Mouse (Mus musculus) left cerebral cortex, adult 2 months (tissue): Measurements from ENCODE around the gene Rasgef1b. TPM values are rescaled to one million over a fixed set of nuclear protein-coding genes. Genes with fewer than 3 reads are reported as not detected.

Experiments
- DNase-seq, 2 experiments: peaks; one replicate each; pipeline ENCODE4 v3.0.0; 2021 to 2022; ENCODE audit warnings: low spot score in 2 of 2, mixed read lengths in 1 of 2; ENCODE audit errors: extremely low spot score in 1 of 2
- H3K27ac ChIP-seq: fragments of 200-600 bp; 2 replicates; pipeline ENCODE4 v1.8.1; 2022
- H3K4me3 ChIP-seq: fragments of 200-600 bp; 2 replicates; pipeline ENCODE4 v1.8.1; 2022
- CTCF ChIP-seq: fragments of 200-600 bp; IDR thresholded peaks from 2 replicates; pipeline ENCODE4 v1.8.1; 2022; ENCODE audit warnings: antibody characterized with exemption, mild to moderate bottlenecking, moderate library complexity
- intact Hi-C: fragments of 180-260 bp; cut with DNase I; formaldehyde crosslinking; loops from one replicate; pipeline ENCODE4 v1.15.1; 2025
- total RNA-seq, 2 experiments: library from RNA; stranded (reverse); gene quantifications; 2 replicates each; pipeline ENCODE4 v1.2.3; 2021

Rasgef1b gene
- total RNA-seq, 2 experiments from 2014 or later = 65.7 to 88.8 TPM

GRCm38 (mm10) chr5:99167767-99168166 is 561.1 kb downstream of the Rasgef1b start:
- H3K27ac ChIP-seq = no peak overlapping the region
- no peak for TF ChIP-seq CTCF
- H3K4me3 ChIP-seq = no peak overlapping the region
- intact Hi-C loops = no loop called here
- no peak for DNase-seq

Other genes with a start within 250 kb of the Rasgef1b start
- 1 to 10 TPM in 1 of 2 experiments, under 1 TPM in 1; 0.77 to 1.2 TPM for gene Vamp9, start 177.2 kb upstream of the Rasgef1b start, total RNA-seq
- 100 to 1,000 TPM; 194 to 222 TPM for gene Hnrnpd, start 249.9 kb upstream of the Rasgef1b start, total RNA-seq
- gene 4930524J08Rik, start 250.0 kb upstream of the Rasgef1b start, total RNA-seq = 1 to 10 TPM; 1.9 TPM